Mouse (Mus musculus) layer of hippocampus, postnatal 25 days (tissue): ENCODE measurements around the gene Zmiz1. TPM values are rescaled to one million over a fixed set of nuclear protein-coding genes. Genes with fewer than 3 reads are reported as not detected.

Experiments
- DNase-seq, 2 experiments: peaks; one replicate each; pipeline ENCODE4 v3.0.0; 2022; ENCODE audit warnings: mixed read lengths in 2 of 2, low spot score in 1 of 2; ENCODE audit errors: extremely low spot score in 1 of 2
- total RNA-seq, 2 experiments: library from RNA; stranded (reverse); gene quantifications; 2 replicates each; pipeline ENCODE4 v1.2.3; 2021

The Zmiz1 gene
- total RNA-seq, 2 experiments from 2014 or later = 82.5 to 105 TPM

DNA sequence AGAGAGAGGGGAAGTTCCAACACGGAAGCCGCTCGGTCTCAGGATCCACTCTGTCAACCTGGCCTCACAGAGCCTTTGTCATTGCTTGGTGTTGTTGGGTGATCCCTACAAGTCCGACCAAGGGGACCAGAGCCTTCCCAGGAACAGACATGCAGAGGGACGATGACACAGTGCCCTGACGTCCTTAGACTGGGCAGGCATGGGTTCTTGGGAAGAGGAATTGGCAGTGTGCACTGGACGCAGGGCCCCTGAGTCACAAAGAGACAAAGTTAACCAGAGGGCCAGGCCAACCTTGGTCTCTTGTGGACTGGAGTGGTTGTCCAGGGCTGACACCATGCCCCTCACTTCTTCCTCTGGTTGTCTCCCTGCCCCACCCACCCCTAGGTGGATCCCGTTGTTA lies 67.9 kb downstream of the Zmiz1 start:
- DNase-seq = no peak

DNA sequence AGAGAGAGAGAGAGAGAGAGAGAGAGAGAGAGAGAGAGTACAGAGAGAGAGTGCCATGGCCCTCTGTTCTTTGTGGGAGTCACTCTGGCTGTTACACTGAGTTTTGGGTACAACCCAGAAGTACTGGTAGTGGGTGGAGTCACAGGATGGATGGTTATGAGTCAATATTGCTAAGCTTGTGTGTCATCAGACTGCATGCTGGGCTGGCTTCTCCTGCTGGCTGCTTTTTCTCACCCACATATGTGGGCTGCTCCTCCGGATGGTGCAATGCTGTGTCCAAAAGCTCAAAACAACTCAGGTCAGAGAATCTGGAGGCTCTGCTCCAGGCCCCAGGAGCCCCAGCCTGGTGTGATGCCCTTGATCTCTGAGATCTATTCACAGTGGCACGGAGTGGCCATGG lies 68.3 kb downstream of the Zmiz1 start:
- DNase-seq = peak; percentile 32 to 33

DNA sequence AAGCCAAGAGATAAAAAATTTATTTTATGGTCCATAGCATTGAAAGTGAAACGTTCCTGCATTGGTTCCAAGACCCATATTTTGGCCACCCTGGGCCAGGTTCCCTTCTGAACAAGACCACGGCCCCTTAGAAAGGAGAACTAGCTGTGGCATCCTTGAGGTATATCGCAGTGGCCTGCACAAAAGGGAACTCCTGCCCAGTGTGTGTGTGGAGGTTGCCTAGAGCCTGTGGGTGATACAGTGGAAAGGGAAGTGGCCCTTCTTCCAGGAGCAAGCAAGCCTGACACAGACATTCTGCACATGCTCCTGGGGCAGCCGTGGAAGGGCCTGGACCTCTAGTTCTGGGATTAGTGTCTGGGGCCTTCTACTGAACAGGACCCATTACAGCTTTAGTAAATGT lies 71.4 kb downstream of the Zmiz1 start:
- DNase-seq = no peak

DNA sequence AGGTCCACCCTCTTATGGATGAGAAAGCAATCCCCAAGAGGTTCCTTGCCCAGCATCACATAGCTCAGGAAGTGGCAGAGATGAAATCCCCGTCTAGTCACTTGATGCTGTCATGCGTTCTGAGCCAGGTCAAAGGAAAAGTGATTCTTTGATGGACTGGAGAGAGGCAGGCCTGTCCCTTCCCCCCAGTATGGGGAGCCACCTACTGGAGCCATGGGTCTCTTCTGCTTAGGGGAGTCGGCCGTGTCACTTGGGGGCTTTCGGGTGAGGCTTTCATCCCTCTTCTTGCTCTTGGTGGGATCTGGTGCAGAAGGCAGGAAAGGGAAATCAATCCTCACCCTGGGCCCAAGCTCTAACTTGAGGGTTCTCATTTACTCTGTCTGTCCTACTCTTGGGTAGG lies 71.8 kb downstream of the Zmiz1 start:
- no peak for DNase-seq

DNA sequence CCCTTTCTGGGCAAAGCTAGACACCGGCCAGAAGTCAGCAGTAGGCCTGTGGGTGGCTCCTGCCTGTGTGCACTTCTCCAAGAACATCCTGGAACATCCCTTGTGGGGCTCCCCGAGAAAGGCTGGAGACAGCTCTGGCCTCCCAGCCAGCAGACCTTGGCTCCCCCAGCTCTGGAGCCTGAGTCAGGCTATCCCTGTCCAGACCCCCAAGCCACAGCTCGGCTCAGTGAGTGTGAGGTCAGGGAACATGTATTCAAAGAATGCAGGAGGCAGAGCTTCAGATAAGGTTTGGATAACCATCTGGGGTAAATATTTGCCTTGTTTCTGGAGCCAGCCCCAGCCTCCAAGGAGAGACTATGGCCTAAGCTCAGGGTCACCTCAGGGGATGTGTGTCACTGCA lies 74.0 kb downstream of the Zmiz1 start:
- no peak for DNase-seq

DNA sequence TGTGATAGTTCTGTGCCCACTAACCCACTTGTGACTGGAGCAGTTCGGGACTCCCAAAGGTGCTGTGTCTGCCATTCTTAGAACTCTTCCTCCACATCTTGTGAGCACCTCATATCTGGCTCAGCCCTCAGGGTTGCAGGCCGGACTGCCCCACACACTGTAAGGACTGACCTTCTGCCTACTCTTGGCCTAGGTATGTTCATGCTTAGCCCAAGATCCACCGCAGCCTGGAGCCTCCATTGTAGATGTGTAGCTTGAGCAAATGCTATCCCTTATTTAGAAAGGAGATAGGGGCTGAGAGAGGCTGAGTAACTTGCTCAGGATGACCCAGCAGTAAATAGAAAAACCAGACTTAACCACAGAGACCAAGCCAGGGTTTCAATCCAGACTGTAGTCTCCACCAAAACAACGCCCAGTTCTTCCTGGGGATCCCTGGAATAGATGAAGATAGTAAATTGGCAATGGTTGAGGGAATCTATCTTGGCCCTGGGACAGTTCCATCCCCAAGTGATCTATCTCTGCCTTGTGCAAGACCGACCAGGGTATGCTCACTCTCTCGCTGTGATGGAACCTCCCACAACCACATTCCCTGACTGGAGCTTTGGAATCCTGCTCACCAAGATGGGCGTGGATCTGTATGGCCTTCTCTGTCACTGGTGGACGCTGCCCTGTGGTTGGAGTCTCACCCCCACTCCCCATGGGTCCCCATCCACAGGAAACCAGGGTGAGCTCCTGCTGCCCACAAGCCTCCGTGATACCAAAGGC lies 74.8 kb downstream of the Zmiz1 start:
- DNase-seq = no peak

DNA sequence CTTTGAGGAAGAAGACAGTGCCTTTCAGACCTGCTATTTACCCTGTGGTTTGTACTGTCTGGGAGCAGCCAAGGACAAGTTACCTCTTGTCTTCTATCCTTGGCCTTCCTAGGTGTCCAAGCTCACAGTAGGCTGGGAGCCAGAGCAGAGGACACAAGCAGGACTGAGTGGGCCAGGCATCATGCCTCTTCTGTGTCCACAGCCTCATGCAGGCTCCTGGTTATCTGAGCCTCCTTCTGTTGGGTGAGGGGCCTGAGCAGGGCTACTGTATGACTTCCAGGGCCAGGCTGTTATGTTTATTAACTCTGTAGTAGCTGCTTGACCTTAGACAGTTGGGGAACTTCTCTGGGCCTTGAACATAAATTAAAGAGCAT lies 75.4 kb downstream of the Zmiz1 start:
- DNase-seq = no peak

DNA sequence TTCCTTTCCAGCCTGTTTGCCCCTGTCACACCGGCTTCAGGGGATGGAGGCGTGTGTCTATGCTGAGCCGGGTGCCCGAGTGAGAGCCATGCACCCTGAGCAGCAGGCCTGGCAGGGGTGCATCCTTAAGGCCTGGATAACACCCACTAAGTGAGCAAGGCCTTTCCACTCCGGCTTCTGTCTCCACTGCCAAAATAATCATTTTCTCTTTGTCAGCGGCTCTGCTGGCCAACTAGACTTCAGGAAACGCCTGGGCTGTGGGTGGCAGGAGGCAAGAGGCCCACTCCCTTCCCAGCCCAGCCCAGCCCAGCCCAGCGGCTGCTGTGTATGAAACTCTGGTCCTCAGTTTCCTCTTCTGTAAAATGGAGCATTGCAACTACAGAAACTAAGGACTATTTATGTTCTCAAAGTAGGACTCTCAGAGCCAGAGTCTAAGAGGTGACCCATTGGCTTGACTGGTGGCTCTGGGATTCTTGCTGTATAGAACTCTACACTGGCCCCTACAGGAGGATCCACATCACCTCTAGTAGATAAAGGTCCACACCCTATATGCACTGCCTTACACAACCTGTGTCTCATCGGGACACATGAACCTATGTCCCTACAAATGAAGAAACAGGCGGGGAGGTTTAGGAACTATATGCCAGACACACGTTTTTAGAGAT lies 76.1 kb downstream of the Zmiz1 start:
- no peak for DNase-seq

DNA sequence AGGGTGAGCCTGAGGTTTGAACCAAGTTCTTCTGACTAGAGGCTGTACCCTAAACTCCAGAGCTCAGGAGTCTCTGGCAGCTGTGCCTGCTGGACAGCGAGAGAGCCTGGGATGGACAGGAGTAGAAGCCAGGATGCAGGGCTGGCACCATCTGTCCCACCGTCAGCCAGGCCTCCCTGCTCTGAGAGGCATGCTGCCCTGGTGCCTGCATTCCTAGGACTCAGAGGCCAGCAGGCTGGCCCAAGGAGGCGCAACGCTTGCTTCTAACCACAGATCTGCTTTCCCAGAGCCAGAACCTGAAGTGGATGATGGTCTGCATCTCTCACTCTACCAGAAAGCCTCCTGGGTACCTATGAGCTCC lies 76.6 kb downstream of the Zmiz1 start:
- no peak for DNase-seq

DNA sequence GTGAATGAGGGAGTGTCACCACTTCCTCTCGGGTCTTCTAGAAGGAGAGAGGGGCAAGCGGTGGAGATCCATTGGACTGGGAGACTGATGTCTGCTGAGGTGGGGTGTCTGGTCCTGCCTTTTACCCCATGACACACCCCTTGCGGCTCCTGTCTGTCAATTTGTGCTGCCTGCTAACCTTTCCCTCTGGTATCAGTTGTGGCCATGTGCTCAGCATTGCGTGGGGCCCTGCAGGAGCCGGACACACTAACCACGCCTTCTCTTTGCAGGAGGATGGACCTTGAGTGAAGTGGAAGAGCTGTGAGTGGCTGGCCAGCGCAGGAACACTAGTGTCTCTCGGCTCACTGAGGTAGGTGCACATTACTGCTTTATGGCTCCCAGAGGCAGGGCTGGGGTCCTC lies 77.5 kb downstream of the Zmiz1 start:
- no peak for DNase-seq

DNA sequence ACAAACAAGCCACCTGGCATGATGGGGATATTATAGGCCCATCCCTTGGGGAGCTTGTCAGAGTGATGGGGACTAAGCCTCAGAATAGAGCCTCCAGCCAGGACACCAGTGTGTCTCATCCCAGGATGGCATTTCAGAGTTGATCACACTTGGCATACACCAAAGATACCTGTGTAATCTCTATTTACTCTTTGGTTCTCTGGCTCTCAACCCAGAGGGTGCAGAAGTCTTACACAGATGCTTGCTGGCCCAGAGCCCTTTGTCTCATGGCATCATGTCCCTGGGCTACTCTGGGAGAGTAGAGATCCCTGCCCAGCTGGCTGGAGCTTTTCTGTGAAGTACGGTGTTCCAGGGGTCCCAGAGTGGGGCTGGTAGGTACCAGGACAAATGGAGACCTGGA lies 78.4 kb downstream of the Zmiz1 start:
- DNase-seq = no peak

DNA sequence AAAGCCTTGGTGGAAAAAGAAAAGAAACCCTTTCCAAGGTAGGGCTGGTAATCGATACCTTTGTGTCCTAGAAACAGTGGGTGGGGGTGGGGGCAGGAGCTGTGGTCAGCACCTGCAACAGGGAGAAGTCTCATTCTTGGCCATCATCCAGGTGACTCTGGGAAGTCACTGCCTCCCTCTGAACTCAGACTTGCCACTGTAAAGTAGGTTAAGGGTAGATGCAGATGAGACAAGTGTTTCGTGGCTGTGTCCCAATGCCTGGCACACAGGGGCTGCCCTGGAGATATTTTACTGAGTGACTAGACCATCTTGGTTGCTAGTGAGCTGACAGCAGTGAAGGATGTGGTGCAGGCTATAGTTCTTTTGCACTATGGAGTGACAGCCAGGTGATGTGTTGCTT lies 79.5 kb downstream of the Zmiz1 start:
- no peak for DNase-seq

DNA sequence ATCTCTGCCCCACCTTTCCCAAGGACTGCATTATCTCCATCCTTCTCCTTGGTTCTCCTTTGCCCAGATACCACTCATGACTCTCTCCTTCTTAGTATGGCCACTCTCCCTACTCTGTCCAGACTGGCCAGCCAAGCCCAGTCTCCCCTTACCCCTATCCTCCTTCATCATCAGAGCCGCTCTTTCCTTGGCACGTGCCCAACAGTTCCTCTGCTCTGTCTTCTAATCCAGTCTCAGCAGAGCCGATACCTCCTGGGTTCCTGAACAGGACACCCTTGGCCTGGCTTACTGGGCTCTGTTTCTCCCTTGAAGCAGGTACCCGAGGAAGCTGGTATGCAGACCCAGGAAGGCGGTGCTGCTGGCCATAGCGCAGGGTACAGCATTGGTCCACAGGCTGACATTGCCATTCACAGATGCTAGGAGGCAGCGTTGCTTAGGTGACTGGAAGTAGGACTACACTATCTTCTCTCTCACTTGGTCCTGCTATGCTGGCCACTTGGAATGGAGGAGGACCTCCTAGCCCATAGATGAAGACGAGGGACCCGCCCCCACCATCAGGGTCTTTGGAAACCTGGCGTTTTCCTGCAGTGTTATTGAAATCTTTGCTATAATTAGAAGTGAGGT lies 80.6 kb downstream of the Zmiz1 start:
- no peak for DNase-seq

DNA sequence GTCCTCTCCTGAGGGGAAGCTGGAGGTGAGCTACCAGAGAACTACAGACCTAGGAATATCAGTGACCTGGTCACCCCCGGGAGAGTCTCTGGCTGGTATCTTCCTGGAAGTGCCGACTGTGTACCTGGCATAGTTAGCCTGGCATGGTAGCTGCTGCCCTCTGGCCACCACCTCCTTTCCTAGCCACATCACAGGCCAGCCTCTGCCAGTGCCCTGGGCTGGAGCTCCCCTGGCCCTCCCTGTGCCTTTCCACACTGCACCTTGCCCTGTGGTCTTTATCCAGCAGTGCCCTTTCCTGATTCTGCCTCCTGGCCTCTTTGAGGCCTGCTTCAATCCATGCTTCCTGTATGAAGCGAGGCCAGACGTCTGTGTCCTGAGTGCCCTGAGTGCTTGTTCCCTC lies 81.2 kb downstream of the Zmiz1 start:
- no peak for DNase-seq

DNA sequence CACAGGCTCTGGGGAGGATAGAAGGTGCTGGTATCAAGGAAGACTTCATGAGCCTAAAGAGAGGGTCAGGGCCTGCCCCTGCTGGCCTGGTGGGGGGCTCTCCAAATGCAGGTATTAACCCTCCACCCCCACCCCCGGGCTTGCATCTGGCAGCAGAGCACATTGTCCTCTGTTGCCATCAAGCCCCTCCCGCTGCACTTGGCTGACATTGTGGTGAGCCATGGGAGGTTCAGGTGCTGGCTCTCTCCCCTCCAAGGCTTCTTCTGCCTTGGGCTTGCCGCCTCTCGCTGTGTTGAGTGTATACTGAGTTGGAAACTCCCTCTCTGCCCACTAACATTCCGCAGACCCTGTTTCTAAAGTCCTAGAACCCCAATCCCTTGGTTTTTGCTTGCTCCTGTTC lies 82.2 kb downstream of the Zmiz1 start:
- no peak for DNase-seq

DNA sequence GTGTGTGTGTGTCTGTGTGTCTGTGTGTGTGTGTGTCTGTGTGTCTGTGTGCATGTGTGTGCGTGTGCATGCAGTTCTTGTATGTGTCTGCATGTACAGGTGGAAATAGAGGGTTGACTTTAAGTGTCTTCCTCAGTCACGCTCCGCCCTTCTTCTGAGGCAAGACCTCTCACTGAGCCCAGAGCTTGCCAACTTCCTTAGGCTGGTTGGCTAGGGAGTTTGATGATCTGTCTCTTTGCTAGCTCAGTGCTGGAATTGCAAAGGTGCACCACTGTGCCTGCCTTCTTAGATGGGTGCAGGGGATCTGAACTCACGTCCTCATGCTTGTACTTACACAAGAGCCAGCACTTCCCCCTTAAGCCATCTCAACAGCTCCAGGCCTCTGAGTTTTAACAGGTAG lies 84.1 kb downstream of the Zmiz1 start:
- no peak for DNase-seq

DNA sequence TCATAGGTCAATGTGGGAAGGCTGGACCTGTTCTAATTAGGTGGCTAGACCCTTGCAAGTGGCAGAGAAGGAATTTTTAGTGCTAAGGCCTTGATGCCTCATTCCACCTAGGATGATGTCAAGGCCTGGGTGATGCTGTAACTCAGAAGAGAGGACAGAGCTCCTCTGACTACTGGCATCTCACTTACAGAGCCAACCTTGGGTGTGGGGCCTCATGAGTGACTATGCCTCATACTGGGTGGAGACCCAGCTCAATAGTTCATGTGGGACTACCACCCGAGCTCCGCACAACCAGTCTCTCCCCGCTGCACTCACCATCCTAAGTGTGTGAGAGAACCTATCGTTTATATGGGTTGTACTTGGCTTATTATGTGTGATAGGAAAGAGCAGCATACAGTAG lies 84.9 kb downstream of the Zmiz1 start:
- DNase-seq = no peak

DNA sequence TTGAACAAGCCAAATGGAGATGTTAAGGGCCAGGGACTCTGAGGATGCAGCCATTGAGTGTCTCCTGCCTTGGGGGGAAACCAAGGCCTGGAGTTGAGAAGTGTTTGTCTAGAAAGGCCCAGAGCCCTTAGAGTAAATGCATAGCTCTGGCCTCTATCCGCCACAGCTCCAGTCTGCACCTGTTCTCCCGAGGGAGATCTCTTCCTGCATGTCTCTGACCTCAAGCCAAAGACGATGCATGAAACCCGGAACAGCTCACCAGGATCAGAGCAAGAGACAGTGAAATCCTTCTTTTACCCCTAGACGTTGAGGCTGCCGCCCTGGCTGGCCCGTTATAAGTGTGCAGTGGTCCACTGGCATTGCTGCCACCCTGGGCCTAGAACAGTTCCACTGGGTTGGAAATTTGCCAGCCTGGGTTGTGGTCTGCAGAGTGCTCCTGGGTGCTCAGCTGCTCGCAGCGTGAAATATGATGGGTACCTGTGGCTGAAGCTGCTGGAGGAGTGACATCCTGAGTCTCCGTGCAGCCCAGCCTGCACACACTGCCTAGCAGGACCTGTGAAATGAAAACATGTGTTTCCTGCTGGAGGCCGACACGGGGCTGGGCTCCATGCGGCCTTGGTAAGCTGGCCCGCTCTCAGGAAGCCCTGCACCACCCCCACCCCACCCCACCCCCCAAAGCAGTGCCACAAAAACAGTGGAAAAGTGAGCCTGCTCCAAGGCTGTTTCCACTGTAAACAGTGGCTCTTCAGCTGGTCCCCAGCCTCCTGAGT lies 88.1 kb downstream of the Zmiz1 start:
- DNase-seq = no peak

DNA sequence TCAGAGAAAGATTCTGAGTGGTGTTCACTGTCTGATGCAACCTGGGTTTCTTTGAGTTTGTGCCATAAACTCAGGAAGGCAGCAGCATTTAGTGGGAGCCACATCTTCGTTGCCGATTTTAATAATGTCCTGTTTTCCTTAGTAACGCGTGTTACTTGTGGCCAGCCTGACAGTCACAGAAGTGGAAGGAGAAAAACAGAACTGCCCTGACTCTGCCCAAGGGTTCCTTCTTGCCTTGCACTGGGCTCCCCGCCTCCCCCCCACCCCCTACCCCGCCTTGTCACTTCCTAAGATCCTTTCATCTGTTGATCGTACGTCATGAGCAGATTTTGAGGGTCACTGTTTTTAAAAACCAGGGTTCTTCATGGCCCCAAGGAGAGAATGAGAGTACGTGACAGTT lies 88.9 kb downstream of the Zmiz1 start:
- DNase-seq = no peak

DNA sequence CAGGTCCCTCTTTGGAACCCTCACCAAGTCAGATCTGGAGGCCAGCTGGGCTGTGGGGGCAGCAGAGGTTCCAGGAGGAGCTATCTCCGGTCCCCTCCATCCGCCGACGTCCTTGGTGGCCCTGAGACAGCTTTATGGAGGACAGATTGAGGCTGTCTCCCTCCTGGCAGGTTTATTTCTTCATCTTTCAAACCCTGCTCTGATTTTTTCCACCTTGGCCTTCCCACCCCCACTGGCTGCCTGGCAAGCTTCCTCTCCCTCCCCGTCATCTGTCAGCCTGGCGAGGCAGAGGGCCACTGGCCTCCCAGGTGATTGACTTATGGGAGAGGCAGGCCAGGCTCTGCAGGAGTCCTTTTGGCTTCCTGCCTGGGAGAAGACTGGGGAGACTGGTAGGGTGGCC lies 89.7 kb downstream of the Zmiz1 start:
- no peak for DNase-seq

DNA sequence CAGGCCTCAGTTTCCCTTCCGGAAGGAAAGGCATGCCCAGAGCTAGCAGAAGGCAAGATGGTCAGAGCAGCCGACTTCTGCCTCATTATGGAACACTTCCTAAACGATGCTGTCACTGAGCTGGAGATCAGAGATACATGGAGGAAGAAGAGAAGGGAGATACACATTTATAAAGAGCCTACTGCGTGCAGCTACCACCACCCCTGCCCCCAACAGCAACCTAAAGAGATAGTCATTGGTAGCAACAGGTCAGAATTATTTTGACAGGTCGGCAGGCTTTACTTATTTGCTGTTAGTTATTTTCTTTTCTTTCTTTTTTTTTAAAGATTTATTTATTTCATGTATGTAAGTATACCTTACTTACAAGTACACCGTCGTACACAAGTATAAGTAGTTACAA lies 90.1 kb downstream of the Zmiz1 start:
- DNase-seq = no peak
